Mouse (Mus musculus): ENCODE measurements at regions not wholly inside any gene's neighbourhood (a gene's known extent, or its start where the extent isn't known, plus 50 kb on each side); places are given as distances from the start of the nearest gene placed in this dataset.

GRCm38 (mm10) chr8:89279142-89279541 lies 235.2 kb upstream of the Sall1 start:
- no peak for TF ChIP-seq EP300 (IDR thresholded peaks at IDR 0.05; ENCODE audit: low read length)
- no peak for TF ChIP-seq TBP (conservative IDR thresholded peaks at IDR 0.05; ENCODE audit: low read depth, low read length)
- TF ChIP-seq POLR2AphosphoS2 (IDR thresholded peaks at IDR 0.05; ENCODE audit: low read depth, low read length) = no peak
- no peak for TF ChIP-seq ETS1 (conservative IDR thresholded peaks at IDR 0.05; ENCODE audit: low read depth, low read length)
- TF ChIP-seq ZKSCAN1 (IDR thresholded peaks at IDR 0.05; ENCODE audit: borderline replicate concordance, low read depth, low read length) = no peak
- H3K4me1 ChIP-seq (ENCODE audit: control insufficient read depth in 1 of 2, insufficient read depth in 2 of 2) = peaks cover 0 to 20% of the 10 kb centered on the region in 2 experiments; a peak in 2 of 4 replicates
- dilution Hi-C loops (cut with MboI; ENCODE audit: extremely low pct_ligation_motif_present, extremely low pct_unique_long_range_greater_than_20kb, low sequenced_read_pairs) (no loop called here), in situ Hi-C loops (cut with MboI; ENCODE audit: low pct_ligation_motif_present, low pct_unique_long_range_greater_than_20kb, low sequenced_read_pairs) (no loop called here)
- H3K79me2 ChIP-seq (replicated peaks; ENCODE audit: control insufficient read depth, extremely low read depth, insufficient read depth, poor library complexity, severe bottlenecking) = no peaks in the 10 kb centered on the region
- no peaks in the 10 kb centered on the region for H3K27me3 ChIP-seq (replicated peaks)
- H3K4me3 ChIP-seq (replicated peaks in 1 of 3; ENCODE audit: low read depth in 2 of 3, low read length in 2 of 3, poor library complexity in 1 of 3) = no peak overlapping the region
- H3K36me3 ChIP-seq (replicated peaks in 1 of 2; ENCODE audit: control insufficient read depth in 1 of 2, insufficient read depth in 1 of 2, low read length in 1 of 2) = no peaks in the 10 kb centered on the region
- H3K9me3 ChIP-seq (replicated peaks; ENCODE audit: low read length) = peaks cover 24% of the 10 kb centered on the region
- no peak overlapping the region for H3K9ac ChIP-seq (ENCODE audit: insufficient read depth, low read depth)
- H3K4me2 ChIP-seq (ENCODE audit: insufficient read depth, low read depth, poor library complexity, severe bottlenecking) = no peak overlapping the region
- H3K27ac ChIP-seq (ENCODE audit: insufficient read depth, low read depth) = no peak overlapping the region
- no peak for DNase-seq (ENCODE audit: extremely low read depth)

GRCm38 (mm10) chr8:89273276-89273675 lies 229.3 kb upstream of the Sall1 start:
- in situ Hi-C loops (cut with MboI; ENCODE audit: low pct_ligation_motif_present, low pct_unique_long_range_greater_than_20kb, low sequenced_read_pairs) = no loop called here
- dilution Hi-C loops (cut with MboI; ENCODE audit: extremely low pct_ligation_motif_present, extremely low pct_unique_long_range_greater_than_20kb, low sequenced_read_pairs) = no loop called here
- Histone ChIP-seq H3K27me3 (replicated peaks) (no peaks in the 10 kb centered on the region), H3K9ac (ENCODE audit: insufficient read depth, low read depth) (no peak overlapping the region), H3K9me3 (replicated peaks; ENCODE audit: low read length) (peaks cover 21% of the 10 kb centered on the region), H3K27ac (ENCODE audit: insufficient read depth, low read depth) (no peak overlapping the region), H3K79me2 (replicated peaks; ENCODE audit: control insufficient read depth, extremely low read depth, insufficient read depth, poor library complexity, severe bottlenecking) (no peaks in the 10 kb centered on the region), H3K36me3 (replicated peaks in 1 of 2; ENCODE audit: control insufficient read depth in 1 of 2, insufficient read depth in 1 of 2, low read length in 1 of 2) (no peaks in the 10 kb centered on the region), H3K4me3 (replicated peaks in 1 of 3; ENCODE audit: low read depth in 2 of 3, low read length in 2 of 3, poor library complexity in 1 of 3) (no peak overlapping the region), H3K4me1 (ENCODE audit: control insufficient read depth in 1 of 2, insufficient read depth in 2 of 2) (no peaks in the 10 kb centered on the region), H3K4me2 (ENCODE audit: insufficient read depth, low read depth, poor library complexity, severe bottlenecking) (no peak overlapping the region)
- no peak for DNase-seq (ENCODE audit: extremely low read depth)
- TF ChIP-seq UBTF (IDR thresholded peaks at IDR 0.05; ENCODE audit: low read depth, low read length) (no peak), NRF1 (IDR thresholded peaks at IDR 0.05; ENCODE audit: low read depth, low read length) (no peak), EP300 (IDR thresholded peaks at IDR 0.05; ENCODE audit: low read length) (no peak), POLR2AphosphoS2 (IDR thresholded peaks at IDR 0.05; ENCODE audit: low read depth, low read length) (no peak), NELFE (IDR thresholded peaks at IDR 0.05; ENCODE audit: low read depth, low read length) (no peak), PAX5 (IDR thresholded peaks at IDR 0.05; ENCODE audit: low read length) (no peak), E2F4 (IDR thresholded peaks at IDR 0.05; ENCODE audit: insufficient replicate concordance, low read depth, low read length) (no peak), POLR2A (IDR thresholded peaks at IDR 0.05; ENCODE audit: low read depth, low read length) (no peak)

- H3K36me3 ChIP-seq (replicated peaks in 1 of 2; ENCODE audit: control insufficient read depth in 1 of 2, insufficient read depth in 1 of 2, low read length in 1 of 2) = no peaks in the 10 kb centered on the region
- H3K9me3 ChIP-seq (replicated peaks; ENCODE audit: low read length) = peaks cover 21% of the 10 kb centered on the region
- H3K4me3 ChIP-seq (replicated peaks in 1 of 3; ENCODE audit: low read depth in 2 of 3, low read length in 2 of 3, poor library complexity in 1 of 3) = no peak overlapping the region
- DNase-seq (ENCODE audit: extremely low read depth) = no peak
- no peak overlapping the region for H3K27ac ChIP-seq (ENCODE audit: insufficient read depth, low read depth)
- in situ Hi-C loops (cut with MboI; ENCODE audit: low pct_ligation_motif_present, low pct_unique_long_range_greater_than_20kb, low sequenced_read_pairs) = no loop called here
- no peak overlapping the region for H3K9ac ChIP-seq (ENCODE audit: insufficient read depth, low read depth)
- no peaks in the 10 kb centered on the region for H3K4me1 ChIP-seq (ENCODE audit: control insufficient read depth in 1 of 2, insufficient read depth in 2 of 2)
- TF ChIP-seq IRF4 (IDR thresholded peaks at IDR 0.05; ENCODE audit: low read depth, low read length) = no peak
- no peak for TF ChIP-seq MAZ (IDR thresholded peaks at IDR 0.05; ENCODE audit: low read depth, low read length)
- no peak for TF ChIP-seq NRF1 (IDR thresholded peaks at IDR 0.05; ENCODE audit: low read depth, low read length)
- TF ChIP-seq SMC3 (IDR thresholded peaks at IDR 0.05; ENCODE audit: low read depth, low read length) = no peak
- TF ChIP-seq CHD1 (IDR thresholded peaks at IDR 0.05; ENCODE audit: low read depth, low read length) = no peak
- no peak for TF ChIP-seq MXI1 (IDR thresholded peaks at IDR 0.05; ENCODE audit: low read depth, low read length)
- TF ChIP-seq JUND (conservative IDR thresholded peaks at IDR 0.05; ENCODE audit: low read depth, low read length) = no peak
- no peaks in the 10 kb centered on the region for H3K79me2 ChIP-seq (replicated peaks; ENCODE audit: control insufficient read depth, extremely low read depth, insufficient read depth, poor library complexity, severe bottlenecking)
- dilution Hi-C loops (cut with MboI; ENCODE audit: extremely low pct_ligation_motif_present, extremely low pct_unique_long_range_greater_than_20kb, low sequenced_read_pairs) = no loop called here
- no peaks in the 10 kb centered on the region for H3K27me3 ChIP-seq (replicated peaks)
- no peak overlapping the region for H3K4me2 ChIP-seq (ENCODE audit: insufficient read depth, low read depth, poor library complexity, severe bottlenecking)
Measured at GRCm38 (mm10) chr8:89272381-89272815, 228.4 kb upstream of the Sall1 start.
